Mouse (Mus musculus) cerebellum, adult (tissue): ENCODE data around the gene Rab39b.

Source experiments
- ATAC-seq: cut with Nextera tagmentation; 2 replicates; pipeline ENCODE4 v1.9.2; 2017; ENCODE audit warnings: mild to moderate bottlenecking, moderate library complexity, mixed read lengths; ENCODE audit not compliant: insufficient number of reproducible peaks, low FRiP score, low TSS enrichment

Gene Rab39b

DNA sequence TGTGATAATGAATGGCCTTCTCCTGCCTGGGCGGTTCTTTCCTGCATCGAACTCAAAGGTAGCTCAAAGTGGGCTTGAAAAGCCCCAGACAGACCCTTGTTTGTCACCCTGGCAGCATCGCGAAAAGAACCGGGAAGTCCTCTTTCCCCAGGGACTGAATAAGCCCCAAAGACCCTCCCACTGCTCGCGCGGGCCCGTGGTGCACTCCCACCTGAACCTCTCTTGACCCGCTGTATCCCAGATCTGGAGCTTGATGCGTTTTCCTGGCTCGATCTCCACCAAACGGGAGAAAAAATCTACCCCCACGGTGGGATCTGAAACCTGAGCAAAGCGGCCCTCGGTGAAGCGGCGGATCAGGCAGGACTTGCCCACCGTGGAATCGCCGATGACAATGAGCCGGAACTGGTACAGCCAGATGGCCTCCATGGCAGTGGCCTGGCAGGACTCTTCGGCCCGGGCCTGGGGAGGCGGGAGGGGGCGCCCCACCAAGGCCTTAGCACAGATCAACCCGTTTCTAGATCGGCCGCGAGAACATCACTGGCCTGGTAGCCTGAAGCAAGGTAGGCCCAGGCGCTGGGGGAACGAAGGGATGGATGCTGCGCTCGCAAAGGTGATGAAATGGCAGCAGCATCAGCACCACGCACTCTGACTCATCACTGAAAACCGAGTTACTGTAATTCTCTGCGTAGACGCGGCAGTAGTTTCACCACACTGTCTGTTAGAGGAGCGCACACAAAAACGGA, at the start of gene Rab39b:
TSS of gene Rab39b (minus strand) at position 650 of the 743 bp plus-strand sequence.
- peak; percentile 96 for ATAC-seq

DNA sequence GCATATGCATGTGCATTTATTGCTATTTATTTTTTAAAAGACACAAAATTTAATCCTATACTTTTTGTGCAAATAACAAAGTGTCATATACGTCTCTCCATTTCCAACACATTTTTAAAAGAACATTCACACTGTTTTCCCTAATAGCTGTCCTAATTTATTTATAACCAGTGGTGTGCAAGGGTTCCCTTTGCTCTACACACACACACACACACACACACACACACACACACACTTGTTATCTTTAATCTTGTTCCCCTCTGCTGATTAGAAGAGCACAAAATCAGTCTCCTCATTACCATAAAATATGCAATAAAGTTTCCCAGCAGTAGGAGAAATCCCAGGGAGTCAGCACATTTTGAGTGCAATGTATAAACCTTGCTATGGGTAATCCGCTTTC, 508 bp upstream of the Rab39b start:
- no peak for ATAC-seq
